Mouse (Mus musculus) urinary bladder, postnatal 4 days (tissue): ENCODE data around the gene Atp11a.

Experiments
- DNase-seq, 2 experiments: peaks; one replicate each; pipeline ENCODE4 v3.0.0; 2021 to 2022; ENCODE audit warnings: low spot score in 2 of 2

Gene Atp11a

GRCm38 (mm10) chr8:12822892-12823291 is 66.1 kb downstream of the Atp11a start:
- DNase-seq: no peak

- DNase-seq: no peak
Measured at GRCm38 (mm10) chr8:12824562-12824961, 67.7 kb downstream of the Atp11a start.

GRCm38 (mm10) chr8:12825236-12825635 is 68.4 kb downstream of the Atp11a start:
- no peak for DNase-seq

- no peak for DNase-seq
Measured at GRCm38 (mm10) chr8:12825686-12826237, 68.9 kb downstream of the Atp11a start.

GRCm38 (mm10) chr8:12827124-12827523 is 70.3 kb downstream of the Atp11a start:
- DNase-seq: no peak

- no peak for DNase-seq
Measured at GRCm38 (mm10) chr8:12828298-12828697, 71.5 kb downstream of the Atp11a start.

- DNase-seq: no peak
Measured at GRCm38 (mm10) chr8:12829381-12829780, 72.6 kb downstream of the Atp11a start.

GRCm38 (mm10) chr8:12831659-12832589 is 75.1 kb downstream of the Atp11a start:
- DNase-seq: no peak

- DNase-seq: no peak
Measured at GRCm38 (mm10) chr8:12833616-12834015, 76.8 kb downstream of the Atp11a start.

GRCm38 (mm10) chr8:12840834-12841233 is 84.0 kb downstream of the Atp11a start:
- no peak for DNase-seq

- DNase-seq: no peak
Measured at GRCm38 (mm10) chr8:12842342-12842995, 85.7 kb downstream of the Atp11a start.

GRCm38 (mm10) chr8:12844347-12844950 is 87.6 kb downstream of the Atp11a start:
- no peak for DNase-seq

GRCm38 (mm10) chr8:12846447-12846846 is 89.6 kb downstream of the Atp11a start:
- DNase-seq: no peak

- DNase-seq: no peak
Measured at GRCm38 (mm10) chr8:12851241-12851640, 94.4 kb downstream of the Atp11a start.

GRCm38 (mm10) chr8:12856038-12856437 is 99.2 kb downstream of the Atp11a start:
- no peak for DNase-seq

GRCm38 (mm10) chr8:12863061-12863460 is 106.2 kb downstream of the Atp11a start:
- DNase-seq: no peak

GRCm38 (mm10) chr8:12863608-12864007 is 106.8 kb downstream of the Atp11a start:
- DNase-seq: no peak

GRCm38 (mm10) chr8:12865790-12866189 is 109.0 kb downstream of the Atp11a start:
- DNase-seq: no peak

GRCm38 (mm10) chr8:12869661-12870060 is 112.8 kb downstream of the Atp11a start:
- no peak for DNase-seq

GRCm38 (mm10) chr8:12870656-12871055 is 113.8 kb downstream of the Atp11a start:
- DNase-seq: no peak

GRCm38 (mm10) chr8:12871461-12871860 is 114.6 kb downstream of the Atp11a start:
- no peak for DNase-seq

GRCm38 (mm10) chr8:12872983-12873356 is 116.2 kb downstream of the Atp11a start:
- DNase-seq: no peak
